ENCODE assay signal across 10 mouse cellular contexts in genomic region chr7:143473347-143474101, GRCm38 (mm10). TPM values are rescaled to one million over a fixed set of nuclear protein-coding genes. Genes with fewer than 3 reads are reported as not detected.
DNase-seq lines count a peak whose midpoint lies in the region; ATAC-seq lines count a peak whose summit lies in the region.
"Had no signal": no experiment of that assay in that cellular context is flagged by ENCODE, and none has a peak within 500 bp of the region (broad histone marks: within the 10 kb centered on the region; RNA-seq: fewer than 3 reads in every experiment).

Slc22a18 (plus strand) TSS chr7:143473736.

- peak; percentile 59 to 74 for ATAC-seq in hematopoietic stem cell, adult 5-6 weeks (replicated peaks in 1 of 2; ENCODE audit: insufficient read depth in 1 of 2, low FRiP score in 2 of 2, low TSS enrichment in 1 of 2, low read depth in 1 of 2, poor library complexity in 2 of 2, severe bottlenecking in 2 of 2)
- ATAC-seq in liver, embryonic 11.5 days (replicated peaks; ENCODE audit: low FRiP score): no peak
- ATAC-seq in stomach, embryonic 15.5 days (ENCODE audit: insufficient read depth, low FRiP score, low read depth): peak; percentile 60

- H3K27me3 ChIP-seq in liver, embryonic 11.5 days (replicated peaks; ENCODE audit: control insufficient read depth, insufficient read depth, low read length): no peaks in the 10 kb centered on the region
- no peaks in the 10 kb centered on the region for H3K27me3 ChIP-seq in stomach, embryonic 15.5 days (replicated peaks)

- peak within 1 kb of the TSS; percentile 13 for H3K4me2 ChIP-seq in liver, embryonic 11.5 days
- H3K4me2 ChIP-seq in stomach, embryonic 15.5 days: peak within 1 kb of the TSS; percentile 42

- no peak within 1 kb of the TSS for H3K9ac ChIP-seq in liver, embryonic 11.5 days (ENCODE audit: low read depth, low read length)
- no peak within 1 kb of the TSS for H3K9ac ChIP-seq in stomach, embryonic 15.5 days

- H3K36me3 ChIP-seq in liver, embryonic 11.5 days (ENCODE audit: control insufficient read depth, insufficient read depth, low read length): no peaks in the 10 kb centered on the region
- no peaks in the 10 kb centered on the region for H3K36me3 ChIP-seq in stomach, embryonic 15.5 days

- H3K4me1 ChIP-seq in liver, embryonic 11.5 days (replicated peaks; ENCODE audit: control insufficient read depth, insufficient read depth, low read length): no peaks in the 10 kb centered on the region
- no peaks in the 10 kb centered on the region for H3K4me1 ChIP-seq in stomach, embryonic 15.5 days

- H3K4me3 ChIP-seq in liver, embryonic 11.5 days (ENCODE audit: low read depth, low read length): no peak within 1 kb of the TSS
- H3K4me3 ChIP-seq in stomach, embryonic 15.5 days (replicated peaks): peak within 1 kb of the TSS; percentile 12
- H3K4me3 ChIP-seq: megakaryocyte, embryonic 14.5 days had no signal

- WGBS in liver, embryonic 11.5 days: 26% methylated on average over 4 of the region's 4 CpGs
- WGBS in stomach, embryonic 15.5 days: 26% methylated on average over 4 of the region's 4 CpGs

- no peak within 1 kb of the TSS for H3K27ac ChIP-seq in liver, embryonic 11.5 days (ENCODE audit: low read depth, low read length)
- 0 out of 2 replicates have a peak within 1 kb of the TSS, but pooled peaks have one; percentile 23 for H3K27ac ChIP-seq in stomach, embryonic 15.5 days

- H3K9me3 ChIP-seq in liver, embryonic 11.5 days (ENCODE audit: control insufficient read depth, low read length): no peaks in the 10 kb centered on the region
- no peaks in the 10 kb centered on the region for H3K9me3 ChIP-seq in stomach, embryonic 15.5 days
- H3K9me3 ChIP-seq: megakaryocyte, embryonic 14.5 days had no signal

- DNase-seq in adrenal gland, postnatal 14 days: peak; percentile 41
- DNase-seq in adrenal gland, postnatal 36 days: no peak
- no peak for DNase-seq in liver, embryonic 11.5 days (ENCODE audit: low spot score)
- no peak for DNase-seq in embryo, embryonic 10 days (ENCODE audit: low spot score)
- DNase-seq in right cerebral cortex, postnatal 14 days: no peak
- DNase-seq in layer of hippocampus, adult 18-20 months (ENCODE audit: low spot score in 2 of 2): no peak
- DNase-seq: thymus, postnatal 14 days had no signal

RNA-seq across cellular contexts. Expression of gene Slc22a18, which starts in this region (rescaled TPM):
- 1.8 and 11.3 TPM in 2 replicates for total RNA-seq in adrenal gland, postnatal 14 days (2021)
- total RNA-seq in adrenal gland, postnatal 36 days (2021): 1 to 10 TPM; 1.4 to 1.5 TPM
- total RNA-seq in hematopoietic stem cell, adult 5-6 weeks (2017): 3.9 and 5.1 TPM in 2 replicates
- 2.8 and 5.2 TPM in 2 replicates for polyA plus RNA-seq in liver, embryonic 11.5 days (2014; fragmentation: Nextera tagmentation; extraction: Ambion mirVana)
- polyA plus RNA-seq in stomach, embryonic 15.5 days (2015; fragmentation: Nextera tagmentation; extraction: Ambion mirVana): 9.2 and 11.7 TPM in 2 replicates
- under 1 TPM; 0.23 to 0.67 TPM for total RNA-seq in layer of hippocampus, adult 18-20 months (2021)
